Mouse (Mus musculus) left cerebral cortex, adult 2 months (tissue): ENCODE measurements around the gene Art3. TPM values are rescaled to one million over a fixed set of nuclear protein-coding genes. Genes with fewer than 3 reads are reported as not detected.
"Not testable (repeated sequence)": the region's sequence is repeated elsewhere in the genome, so short reads cannot be mapped to it uniquely, and the experiment has no call there.

Source experiments
- DNase-seq, 2 experiments: peaks; one replicate each; pipeline ENCODE4 v3.0.0; 2021 to 2022; ENCODE audit warnings: low spot score in 2 of 2, mixed read lengths in 1 of 2; ENCODE audit errors: extremely low spot score in 1 of 2
- H3K27ac ChIP-seq: fragments of 200-600 bp; 2 replicates; pipeline ENCODE4 v1.8.1; 2022
- H3K4me3 ChIP-seq: fragments of 200-600 bp; 2 replicates; pipeline ENCODE4 v1.8.1; 2022
- CTCF ChIP-seq: fragments of 200-600 bp; IDR thresholded peaks from 2 replicates; pipeline ENCODE4 v1.8.1; 2022; ENCODE audit warnings: antibody characterized with exemption, mild to moderate bottlenecking, moderate library complexity
- intact Hi-C: fragments of 180-260 bp; cut with DNase I; formaldehyde crosslinking; loops from one replicate; pipeline ENCODE4 v1.15.1; 2025
- total RNA-seq, 2 experiments: library from RNA; stranded (reverse); gene quantifications; 2 replicates each; pipeline ENCODE4 v1.2.3; 2021

Art3 gene
- total RNA-seq, 2 experiments from 2014 or later, result 3.8 to 7.5 TPM

DNA sequence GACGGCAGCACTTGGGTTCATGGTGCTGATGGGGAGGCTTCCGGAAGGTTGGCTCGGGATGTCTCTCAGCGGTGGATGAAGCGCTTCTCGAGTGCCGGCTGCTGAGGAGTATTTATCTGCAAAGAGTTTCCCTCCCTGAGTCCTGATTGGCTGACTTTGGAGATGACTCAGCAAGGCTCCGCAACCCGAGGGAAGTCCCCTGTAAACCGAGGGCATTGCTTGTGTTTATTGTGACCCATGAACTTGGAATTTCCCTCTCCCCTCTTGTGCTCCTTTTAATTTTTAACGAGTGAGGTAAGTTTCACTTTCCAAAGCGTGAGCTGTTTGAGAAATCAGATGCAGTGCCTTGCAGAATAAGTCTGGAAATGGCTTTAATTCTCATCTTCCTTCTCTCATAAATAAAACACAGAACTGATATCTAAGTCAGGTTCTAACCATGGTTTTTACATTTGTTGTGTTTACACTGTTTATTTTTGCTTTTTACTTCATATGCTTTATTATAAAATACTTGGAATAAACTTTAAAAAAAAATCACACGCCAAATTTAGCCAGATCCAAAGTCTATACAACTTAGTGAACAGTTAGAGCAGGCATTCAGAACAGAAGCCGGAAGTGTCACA, 17.3 kb downstream of the Art3 start, which contains the start of gene Cxcl10:
Gene Cxcl10 (minus strand): TSS at position 96 of the 620 bp plus-strand sequence.
- H3K27ac ChIP-seq, result no peak within 1 kb of the TSS
- TF ChIP-seq CTCF, result no peak
- H3K4me3 ChIP-seq, result peak within 1 kb of the TSS; percentile 23
- intact Hi-C loops, result no loop called here
- peak in 1 of 2 experiments; percentile 15 for DNase-seq

DNA sequence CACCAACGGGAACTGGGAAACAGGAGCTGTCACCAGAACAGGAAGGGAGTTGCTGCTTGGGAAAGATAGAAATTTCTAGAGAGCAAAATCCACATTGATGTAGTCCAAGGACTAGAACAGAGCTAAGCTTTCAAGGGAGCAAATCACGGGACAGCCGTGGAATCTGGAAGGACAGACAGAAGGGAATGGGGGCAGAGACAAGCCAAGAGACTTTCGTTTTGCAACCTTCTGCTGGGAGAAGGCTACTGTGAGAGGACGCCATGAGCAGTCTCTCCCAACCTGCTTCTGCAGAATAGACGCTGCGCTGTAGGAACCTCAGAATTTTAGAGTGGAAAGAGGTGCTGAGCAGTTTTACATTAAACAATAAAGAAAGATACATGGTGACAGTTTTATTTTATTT, 18.1 kb downstream of the Art3 start:
- TF ChIP-seq CTCF, result no peak
- Histone ChIP-seq H3K4me3 (no peak overlapping the region), H3K27ac (no peak overlapping the region)
- intact Hi-C loops, result no loop called here
- DNase-seq, result no peak

DNA sequence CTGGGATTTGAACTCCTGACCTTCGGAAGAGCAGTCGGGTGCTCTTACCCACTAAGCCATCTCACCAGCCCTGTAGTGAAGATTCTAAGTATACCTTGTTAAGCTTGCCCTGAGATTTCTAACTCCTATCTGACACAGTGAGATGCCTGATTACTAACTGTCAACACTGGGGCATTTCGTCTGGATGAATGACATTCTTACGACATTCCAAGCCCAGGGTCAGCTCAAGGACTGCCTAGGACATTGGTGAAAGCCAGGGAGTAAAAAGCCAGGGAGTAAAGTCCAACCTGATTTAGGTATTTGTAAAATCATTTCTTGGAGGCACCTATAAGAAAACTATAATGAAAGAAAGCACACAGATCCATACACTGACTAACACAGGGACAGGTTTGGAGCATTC, 21.1 kb downstream of the Art3 start:
- H3K27ac ChIP-seq, DNase-seq, intact Hi-C loops, H3K4me3 ChIP-seq: not testable (repeated sequence)

DNA sequence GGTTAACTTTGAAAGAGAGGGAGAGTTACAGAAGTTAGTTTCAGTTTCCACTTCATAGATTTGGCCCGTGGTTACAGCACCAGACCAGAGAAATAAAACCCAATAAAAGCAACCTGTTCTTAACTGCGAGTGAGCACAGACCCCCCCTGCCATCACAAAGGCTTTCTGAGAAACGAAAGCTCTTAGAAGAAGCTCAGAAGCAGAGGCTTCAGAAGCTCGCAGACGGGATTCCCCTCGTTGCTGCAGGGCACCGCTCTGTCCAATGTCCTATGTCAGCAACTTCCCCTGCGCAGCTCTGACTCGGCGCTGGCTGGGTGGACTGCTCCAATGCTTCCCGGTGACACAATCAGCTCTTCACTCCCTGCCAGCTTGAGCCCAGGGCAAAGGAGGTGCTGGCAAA, 21.9 kb downstream of the Art3 start:
- no peak for DNase-seq
- peak overlapping the region; percentile 34 for H3K4me3 ChIP-seq
- no peak for TF ChIP-seq CTCF
- intact Hi-C loops, result no loop called here
- H3K27ac ChIP-seq, result no peak overlapping the region

DNA sequence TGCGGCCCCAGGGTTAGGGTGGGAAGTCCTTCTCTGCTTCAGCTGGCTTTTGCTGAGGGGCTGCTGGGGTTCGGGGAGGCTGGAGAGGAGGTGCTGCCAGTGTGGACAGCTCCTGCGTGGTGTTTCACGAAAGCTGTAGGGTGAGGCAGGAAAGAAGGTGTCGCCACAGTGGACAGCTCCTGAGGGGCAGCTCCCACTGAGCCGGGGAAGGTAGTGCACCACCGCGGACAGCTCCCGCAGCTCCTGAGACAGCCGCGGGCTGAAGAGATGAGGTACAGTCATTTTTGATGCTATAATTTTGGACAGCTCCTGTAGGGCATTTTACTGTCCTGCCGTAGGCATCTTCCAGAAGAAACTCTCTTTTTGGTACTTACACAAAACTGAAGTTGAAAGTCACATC, 26.4 kb downstream of the Art3 start:
- DNase-seq, result no peak
- intact Hi-C loops, result no loop called here
- Histone ChIP-seq H3K4me3 (no peak overlapping the region), H3K27ac (no peak overlapping the region)
- no peak for TF ChIP-seq CTCF

DNA sequence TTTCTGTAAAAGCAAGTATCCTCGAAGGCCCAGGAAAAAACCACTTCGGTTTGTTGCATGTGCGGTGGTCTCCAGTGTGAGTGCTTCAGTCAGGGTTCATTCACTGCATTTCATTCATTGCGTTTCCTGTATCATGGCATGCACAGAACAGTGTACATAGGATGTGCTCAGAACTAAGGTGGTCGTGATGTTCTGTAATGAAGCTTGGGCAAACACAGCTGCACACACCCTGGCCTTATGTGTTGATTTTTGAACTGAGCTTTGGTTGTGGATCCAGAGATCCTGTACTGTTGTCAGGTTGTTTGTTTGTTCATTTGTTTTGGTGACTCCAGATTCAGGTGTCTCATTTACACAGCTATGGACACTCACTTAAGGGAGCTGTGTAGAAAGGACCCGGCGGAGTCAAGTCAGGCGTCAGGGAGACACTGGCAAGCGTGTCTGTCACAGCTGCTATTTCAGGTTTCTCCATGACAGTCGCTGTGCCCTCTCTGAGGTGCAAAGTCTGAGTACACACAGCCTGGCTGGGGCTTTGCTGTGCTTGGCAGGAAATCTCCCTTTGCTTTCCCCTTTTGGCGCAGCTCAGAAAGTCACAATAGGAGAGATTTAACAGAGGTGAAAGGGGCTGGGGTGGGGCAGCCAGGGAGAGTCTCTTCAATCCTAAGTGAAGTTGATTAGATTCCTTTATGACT, 27.3 kb downstream of the Art3 start:
- TF ChIP-seq CTCF, result no peak
- intact Hi-C loops, result no loop called here
- no peak for DNase-seq
- no peak overlapping the region for H3K27ac ChIP-seq
- H3K4me3 ChIP-seq, result no peak overlapping the region

DNA sequence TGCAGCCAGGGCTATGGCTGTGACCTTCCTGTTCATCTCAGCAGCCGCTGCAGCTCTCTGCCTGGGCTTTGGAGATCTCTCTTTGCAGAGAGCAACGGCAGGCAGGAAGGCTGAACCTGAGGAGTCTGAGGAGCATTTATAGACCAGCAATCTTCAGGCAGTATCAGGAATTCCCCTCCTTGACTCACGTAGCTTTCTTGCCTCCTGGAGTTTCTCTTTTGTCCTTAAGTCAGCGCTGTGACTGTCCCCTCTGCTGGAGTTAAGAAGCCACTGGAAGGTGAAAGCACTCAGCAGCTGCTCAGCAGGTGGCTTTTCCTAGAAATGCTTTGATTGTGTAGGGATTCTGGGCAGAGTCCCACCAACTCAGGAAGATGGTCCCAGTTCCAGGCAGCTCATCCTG, 31.6 kb downstream of the Art3 start:
- H3K4me3 ChIP-seq, result no peak overlapping the region
- TF ChIP-seq CTCF, result no peak
- no peak overlapping the region for H3K27ac ChIP-seq
- intact Hi-C loops, result no loop called here
- DNase-seq, result no peak

DNA sequence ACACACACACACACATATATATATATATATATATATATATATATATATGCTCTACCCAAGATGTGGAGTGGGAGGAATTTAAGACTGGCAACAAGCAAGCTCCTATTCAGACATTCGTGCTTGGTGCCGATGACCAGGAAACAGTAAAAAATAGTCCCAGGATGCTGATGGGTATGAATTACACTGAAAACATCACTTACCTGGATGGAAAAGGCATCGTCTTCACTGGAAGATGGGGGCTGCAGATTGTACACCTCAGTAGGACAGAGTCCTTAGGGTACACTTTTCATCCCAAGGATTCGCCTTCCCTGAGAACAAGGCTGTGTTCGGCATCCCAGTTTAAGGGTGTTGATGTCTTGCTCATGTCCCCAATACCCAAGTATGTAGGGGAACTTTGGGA, 32.4 kb downstream of the Art3 start:
- DNase-seq, result no peak
- Histone ChIP-seq H3K4me3 (no peak overlapping the region), H3K27ac (no peak overlapping the region)
- TF ChIP-seq CTCF, result no peak
- intact Hi-C loops, result no loop called here

DNA sequence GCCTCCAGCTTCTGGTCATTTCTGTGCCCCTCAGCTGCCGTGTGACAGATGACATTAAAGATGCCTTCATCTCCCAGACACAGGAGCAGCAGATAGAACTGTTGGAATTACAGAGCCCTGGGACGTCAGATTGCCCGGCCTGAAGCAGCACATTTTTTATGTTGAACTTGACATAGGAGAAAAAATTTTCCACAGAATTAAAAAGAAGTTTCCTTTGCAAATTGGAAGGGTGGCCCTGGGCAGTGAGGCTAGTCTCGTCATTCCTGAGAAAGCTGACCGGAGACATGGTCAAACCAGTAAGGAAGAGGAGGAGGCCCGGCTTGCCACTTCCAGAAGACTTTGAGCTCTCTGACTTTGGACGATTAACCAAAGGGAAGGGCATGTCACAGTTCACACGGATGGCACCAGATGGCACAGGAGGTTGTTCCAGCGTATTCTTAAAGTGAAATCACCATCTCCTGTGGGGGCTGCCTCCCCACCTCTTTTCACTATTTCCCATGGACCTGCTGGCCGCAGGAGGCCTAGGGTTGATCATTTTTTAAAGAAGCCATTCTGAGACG, 33.6 kb downstream of the Art3 start:
- intact Hi-C loops, result no loop called here
- no peak for DNase-seq
- TF ChIP-seq CTCF, result no peak
- Histone ChIP-seq H3K27ac (no peak overlapping the region), H3K4me3 (no peak overlapping the region)

DNA sequence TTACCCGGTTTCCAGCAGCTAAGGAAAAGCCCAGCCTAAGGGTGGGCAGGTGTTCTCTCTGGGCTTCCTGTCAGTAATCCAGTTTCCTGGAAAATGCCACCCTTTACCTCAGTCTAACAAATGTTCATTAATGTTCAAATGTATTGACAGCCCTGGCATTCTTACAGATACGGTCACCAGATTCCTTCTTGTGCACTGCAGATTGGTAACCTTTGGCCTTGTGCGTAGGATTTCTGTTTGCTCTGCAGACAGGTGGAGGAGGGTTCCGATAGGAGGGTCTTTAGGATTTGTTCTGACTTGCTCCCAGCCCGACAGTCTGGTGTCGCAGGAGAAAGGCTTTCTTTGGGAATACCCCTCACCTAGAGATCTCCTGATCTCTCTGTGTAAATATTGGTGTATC, 34.9 kb downstream of the Art3 start:
- H3K4me3 ChIP-seq, result no peak overlapping the region
- no peak for TF ChIP-seq CTCF
- no peak overlapping the region for H3K27ac ChIP-seq
- intact Hi-C loops, result no loop called here
- no peak for DNase-seq

DNA sequence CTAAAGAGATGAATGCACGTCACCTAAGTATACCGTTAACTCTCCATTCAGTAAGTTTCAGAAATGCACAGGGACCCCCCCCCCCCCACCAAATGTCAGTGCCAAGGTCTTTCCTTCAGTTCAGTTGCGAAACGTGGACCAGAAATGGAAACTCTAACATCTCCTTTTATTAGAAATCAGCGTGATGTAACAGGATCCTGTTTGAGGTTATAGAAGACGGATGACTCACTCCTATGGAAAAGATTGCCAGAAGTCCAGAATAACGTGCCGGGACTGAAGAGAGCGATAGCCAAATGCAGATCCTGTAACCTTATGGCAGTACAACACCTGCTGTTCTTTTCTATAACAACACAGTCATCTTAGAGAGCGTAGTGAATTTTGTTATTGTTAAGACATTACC, 36.8 kb downstream of the Art3 start:
- intact Hi-C loops, result no loop called here
- no peak for DNase-seq

DNA sequence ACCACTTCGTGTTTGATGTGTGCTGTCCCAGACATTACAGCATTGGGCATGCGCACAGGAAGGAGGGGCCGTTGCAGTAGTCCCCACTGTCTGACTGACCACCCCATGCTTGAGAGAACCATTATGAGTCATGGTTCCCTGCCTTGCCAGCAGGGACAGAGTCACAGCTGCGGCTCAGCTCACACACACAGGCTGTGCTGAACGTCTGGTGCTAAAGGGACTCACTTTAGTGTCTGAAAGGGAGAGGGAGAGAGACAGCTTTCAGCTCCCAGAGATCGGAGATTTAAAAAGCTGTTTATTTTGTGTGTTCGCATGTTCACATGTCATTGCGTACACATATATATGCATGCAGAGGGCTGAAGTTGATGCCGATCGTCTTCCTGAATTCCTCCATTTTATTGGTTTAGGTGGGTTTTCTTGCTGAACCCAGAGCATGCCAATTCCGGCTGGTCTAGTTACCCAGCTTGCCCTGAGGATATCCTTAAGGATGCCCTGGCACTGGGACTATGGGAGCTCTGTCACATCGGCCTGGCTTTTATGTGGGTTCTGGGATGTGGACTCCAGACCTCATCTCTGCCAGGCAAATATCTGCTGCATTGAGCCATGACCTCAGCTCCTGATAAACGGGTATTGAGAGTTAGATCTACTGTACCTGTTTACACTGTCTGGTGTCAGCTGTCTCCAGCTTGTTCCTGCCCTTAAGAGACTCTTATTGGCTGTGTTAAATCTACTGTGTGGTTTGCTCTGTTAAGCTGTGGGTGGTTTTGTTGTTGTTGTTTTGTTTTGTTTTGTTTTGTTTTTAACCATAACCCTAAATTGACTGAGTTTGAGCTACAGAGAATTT, 37.7 kb downstream of the Art3 start:
- intact Hi-C loops, result no loop called here
- Histone ChIP-seq H3K4me3 (0 out of 2 replicates have a peak overlapping the region, but pooled peaks have one; percentile 16), H3K27ac (peak overlapping the region; percentile 20)
- peak; percentile 24 to 38 for DNase-seq
- TF ChIP-seq CTCF, result no peak; the same call in 1 of the 2 replicates

More for the DNA sequence above, 36.8 kb downstream of the Art3 start:
- H3K4me3 ChIP-seq, result no peak overlapping the region
- H3K27ac ChIP-seq, result no peak overlapping the region
- TF ChIP-seq CTCF, result no peak
